Mouse (Mus musculus) kidney, adult 2 months (tissue): ENCODE data around the gene Mip.
"Not testable (repeated sequence)": the region's sequence is repeated elsewhere in the genome, so short reads cannot be mapped to it uniquely, and the experiment has no call there.

Source experiments
- CTCF ChIP-seq: fragments of 200-500 bp; conservative IDR thresholded peaks from 2 replicates; pipeline ENCODE4 v1.5.1; 2011; ENCODE audit warnings: low read depth, mild to moderate bottlenecking, control low read depth, low read length, moderate library complexity, mixed read lengths; ENCODE audit not compliant: insufficient read depth, insufficient read length
- POLR2A ChIP-seq: fragments of 200-500 bp; IDR thresholded peaks from one replicate; pipeline ENCODE4 v1.6.1; 2011; ENCODE audit warnings: low read depth, low read length, control low read depth

GRCm38 (mm10) chr10:128272819-128273439, 47.3 kb downstream of the Mip start:
- TF ChIP-seq POLR2A, CTCF: not testable (repeated sequence)
